Mouse (Mus musculus): Measurements from ENCODE around the gene Agap3. TPM values are rescaled to one million over a fixed set of nuclear protein-coding genes. Genes with fewer than 3 reads are reported as not detected.

Gene Agap3
- polyA plus RNA-seq, 1 experiment = 76.8 TPM

- peaks cover 10% of the 10 kb centered on the region for H3K4me1 ChIP-seq (ENCODE audit: control insufficient read depth, insufficient read depth, low read length)
- no peak overlapping the region for H3K4me3 ChIP-seq (ENCODE audit: low read depth, low read length)
- H3K36me3 ChIP-seq (ENCODE audit: control insufficient read depth, insufficient read depth, low read length, poor library complexity, severe bottlenecking) = peaks cover 5% of the 10 kb centered on the region; the same call in 1 of the 2 replicates
- no peaks in the 10 kb centered on the region for H3K27me3 ChIP-seq (ENCODE audit: control insufficient read depth, insufficient read depth, low read length, poor library complexity, severe bottlenecking)
- peak overlapping the region; percentile 11; the same call in 1 of the 2 replicates for H3K27ac ChIP-seq (ENCODE audit: insufficient read depth, low read length)
- no peak for TF ChIP-seq CTCF (IDR thresholded peaks at IDR 0.05; ENCODE audit: low read depth, low read length)
- TF ChIP-seq POLR2A (IDR thresholded peaks at IDR 0.05; ENCODE audit: insufficient read depth, low read length) = no peak
- TF ChIP-seq EP300 (IDR thresholded peaks at IDR 0.05; ENCODE audit: insufficient read depth, low read depth, low read length) = no peak
- no peak overlapping the region for H3K9ac ChIP-seq (ENCODE audit: low read depth, poor library complexity, severe bottlenecking)
- no peaks in the 10 kb centered on the region for H3K9me3 ChIP-seq (replicated peaks; ENCODE audit: control insufficient read depth, insufficient read depth, low read length, poor library complexity, severe bottlenecking)
Observed at GRCm38 (mm10) chr5:24426556-24427284, 25.3 kb upstream of the Agap3 start.

GRCm38 (mm10) chr5:24427285-24427633 is 24.7 kb upstream of the Agap3 start:
- H3K4me3 ChIP-seq (ENCODE audit: low read depth, low read length) = no peak overlapping the region
- TF ChIP-seq EP300 (IDR thresholded peaks at IDR 0.05; ENCODE audit: insufficient read depth, low read depth, low read length) (no peak), CTCF (IDR thresholded peaks at IDR 0.05; ENCODE audit: low read depth, low read length) (peak; percentile 5)
- H3K9me3 ChIP-seq (replicated peaks; ENCODE audit: control insufficient read depth, insufficient read depth, low read length, poor library complexity, severe bottlenecking) = no peaks in the 10 kb centered on the region
- H3K27me3 ChIP-seq (ENCODE audit: control insufficient read depth, insufficient read depth, low read length, poor library complexity, severe bottlenecking) = no peaks in the 10 kb centered on the region
- peaks cover 5% of the 10 kb centered on the region; the same call in 1 of the 2 replicates for H3K36me3 ChIP-seq (ENCODE audit: control insufficient read depth, insufficient read depth, low read length, poor library complexity, severe bottlenecking)
- no peak overlapping the region for H3K9ac ChIP-seq (ENCODE audit: low read depth, poor library complexity, severe bottlenecking)
- H3K4me1 ChIP-seq (ENCODE audit: control insufficient read depth, insufficient read depth, low read length) = peaks cover 10% of the 10 kb centered on the region
- H3K27ac ChIP-seq (ENCODE audit: insufficient read depth, low read length) = peak overlapping the region; percentile 11; the same call in 1 of the 2 replicates

- Histone ChIP-seq H3K4me1 (ENCODE audit: control insufficient read depth, insufficient read depth, low read length) (peaks cover 10% of the 10 kb centered on the region), H3K27ac (ENCODE audit: insufficient read depth, low read length) (no peak overlapping the region), H3K36me3 (ENCODE audit: control insufficient read depth, insufficient read depth, low read length, poor library complexity, severe bottlenecking) (peaks cover 5% of the 10 kb centered on the region; the same call in 1 of the 2 replicates), H3K9ac (ENCODE audit: low read depth, poor library complexity, severe bottlenecking) (peak overlapping the region; percentile 30), H3K27me3 (ENCODE audit: control insufficient read depth, insufficient read depth, low read length, poor library complexity, severe bottlenecking) (no peaks in the 10 kb centered on the region), H3K9me3 (replicated peaks; ENCODE audit: control insufficient read depth, insufficient read depth, low read length, poor library complexity, severe bottlenecking) (no peaks in the 10 kb centered on the region), H3K4me3 (ENCODE audit: low read depth, low read length) (peak overlapping the region; percentile 58)
- TF ChIP-seq EP300 (IDR thresholded peaks at IDR 0.05; ENCODE audit: insufficient read depth, low read depth, low read length) (no peak), CTCF (IDR thresholded peaks at IDR 0.05; ENCODE audit: low read depth, low read length) (no peak), POLR2A (IDR thresholded peaks at IDR 0.05; ENCODE audit: insufficient read depth, low read length) (no peak)
Observed at GRCm38 (mm10) chr5:24427981-24428402, 24.0 kb upstream of the Agap3 start.

GRCm38 (mm10) chr5:24428596-24428995 is 23.4 kb upstream of the Agap3 start:
- peaks cover 9% of the 10 kb centered on the region for H3K36me3 ChIP-seq (ENCODE audit: control insufficient read depth, insufficient read depth, low read length, poor library complexity, severe bottlenecking)
- peak overlapping the region; percentile 30 for H3K9ac ChIP-seq (ENCODE audit: low read depth, poor library complexity, severe bottlenecking)
- H3K4me1 ChIP-seq (ENCODE audit: control insufficient read depth, insufficient read depth, low read length) = peaks cover 10% of the 10 kb centered on the region
- H3K27ac ChIP-seq (ENCODE audit: insufficient read depth, low read length) = no peak overlapping the region
- H3K9me3 ChIP-seq (replicated peaks; ENCODE audit: control insufficient read depth, insufficient read depth, low read length, poor library complexity, severe bottlenecking) = no peaks in the 10 kb centered on the region
- H3K4me3 ChIP-seq (ENCODE audit: low read depth, low read length) = peak overlapping the region; percentile 58
- TF ChIP-seq POLR2A (IDR thresholded peaks at IDR 0.05; ENCODE audit: insufficient read depth, low read length) (no peak), CTCF (IDR thresholded peaks at IDR 0.05; ENCODE audit: low read depth, low read length) (no peak), EP300 (IDR thresholded peaks at IDR 0.05; ENCODE audit: insufficient read depth, low read depth, low read length) (no peak)
- no peaks in the 10 kb centered on the region for H3K27me3 ChIP-seq (ENCODE audit: control insufficient read depth, insufficient read depth, low read length, poor library complexity, severe bottlenecking)

GRCm38 (mm10) chr5:24433993-24434392 is 18.0 kb upstream of the Agap3 start:
- Histone ChIP-seq H3K9me3 (replicated peaks; ENCODE audit: control insufficient read depth, insufficient read depth, low read length, poor library complexity, severe bottlenecking) (no peaks in the 10 kb centered on the region), H3K27me3 (ENCODE audit: control insufficient read depth, insufficient read depth, low read length, poor library complexity, severe bottlenecking) (no peaks in the 10 kb centered on the region), H3K9ac (ENCODE audit: low read depth, poor library complexity, severe bottlenecking) (no peak overlapping the region), H3K4me3 (ENCODE audit: low read depth, low read length) (0 out of 2 replicates have a peak overlapping the region, but pooled peaks have one; percentile 9), H3K36me3 (ENCODE audit: control insufficient read depth, insufficient read depth, low read length, poor library complexity, severe bottlenecking) (peaks cover 9% of the 10 kb centered on the region), H3K4me1 (ENCODE audit: control insufficient read depth, insufficient read depth, low read length) (no peaks in the 10 kb centered on the region), H3K27ac (ENCODE audit: insufficient read depth, low read length) (no peak overlapping the region)
- TF ChIP-seq CTCF (IDR thresholded peaks at IDR 0.05; ENCODE audit: low read depth, low read length) (no peak), POLR2A (IDR thresholded peaks at IDR 0.05; ENCODE audit: insufficient read depth, low read length) (no peak), EP300 (IDR thresholded peaks at IDR 0.05; ENCODE audit: insufficient read depth, low read depth, low read length) (no peak)

GRCm38 (mm10) chr5:24441187-24441586 is 10.8 kb upstream of the Agap3 start:
- Histone ChIP-seq H3K4me3 (ENCODE audit: low read depth, low read length) (no peak overlapping the region), H3K9me3 (replicated peaks; ENCODE audit: control insufficient read depth, insufficient read depth, low read length, poor library complexity, severe bottlenecking) (no peaks in the 10 kb centered on the region), H3K27ac (ENCODE audit: insufficient read depth, low read length) (no peak overlapping the region), H3K27me3 (ENCODE audit: control insufficient read depth, insufficient read depth, low read length, poor library complexity, severe bottlenecking) (no peaks in the 10 kb centered on the region), H3K9ac (ENCODE audit: low read depth, poor library complexity, severe bottlenecking) (no peak overlapping the region), H3K4me1 (ENCODE audit: control insufficient read depth, insufficient read depth, low read length) (peaks cover 2% of the 10 kb centered on the region), H3K36me3 (ENCODE audit: control insufficient read depth, insufficient read depth, low read length, poor library complexity, severe bottlenecking) (no peaks in the 10 kb centered on the region; the same call in 1 of the 2 replicates)
- no peak for TF ChIP-seq CTCF (IDR thresholded peaks at IDR 0.05; ENCODE audit: low read depth, low read length)
- TF ChIP-seq POLR2A (IDR thresholded peaks at IDR 0.05; ENCODE audit: insufficient read depth, low read length) = no peak
- no peak for TF ChIP-seq EP300 (IDR thresholded peaks at IDR 0.05; ENCODE audit: insufficient read depth, low read depth, low read length)
